Mouse (Mus musculus) spleen, adult 2 months (tissue): ENCODE data around the gene Krt83.

Experiments
- CTCF ChIP-seq: fragments of 200-500 bp; IDR thresholded peaks from 2 replicates; pipeline ENCODE4 v1.5.1; 2011; ENCODE audit warnings: mild to moderate bottlenecking, inconsistent platforms; ENCODE audit not compliant: insufficient read depth, insufficient read length, insufficient replicate concordance; ENCODE audit errors: extremely low read depth
- POLR2A ChIP-seq: fragments of 200-500 bp; IDR thresholded peaks from 2 replicates; pipeline ENCODE4 v1.6.1; 2011; ENCODE audit warnings: low read depth, low read length, inconsistent platforms

DNA sequence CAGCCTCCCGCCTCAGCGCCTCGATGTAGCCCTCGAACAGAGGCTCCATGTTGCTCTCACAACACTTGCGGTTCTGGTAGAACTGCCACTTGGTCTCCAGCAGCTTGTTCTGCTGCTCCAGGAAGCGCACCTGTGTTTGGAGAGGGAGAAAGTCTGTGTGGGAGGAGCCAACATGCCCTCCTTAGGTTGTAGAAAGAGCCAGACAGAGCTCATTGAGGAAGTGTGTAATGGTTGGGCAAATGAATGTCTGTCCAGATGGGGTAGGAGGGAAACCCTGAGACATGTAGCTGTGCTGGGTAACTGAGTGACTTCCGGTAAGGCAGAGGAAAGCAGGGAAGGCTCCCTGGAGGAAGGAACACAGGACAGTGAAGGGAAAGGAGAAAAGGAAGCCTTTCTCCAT is 54.7 kb downstream of the Krt83 start:
- TF ChIP-seq POLR2A (no peak), CTCF (no peak)
